Mouse (Mus musculus): ENCODE results near the gene Plpp6. TPM values are rescaled to one million over a fixed set of nuclear protein-coding genes. Genes with fewer than 3 reads are reported as not detected.

Plpp6 gene
- polyA plus RNA-seq, 1 experiment from 2014 or later: 18.1 TPM

GRCm38 (mm10) chr19:28940135-28940874 lies 23.4 kb upstream of the Plpp6 start:
- ATAC-seq (ENCODE audit: low read depth): no peak
- no peaks in the 10 kb centered on the region for H3K9me3 ChIP-seq (ENCODE audit: control insufficient read depth, low read length)
- no peaks in the 10 kb centered on the region for H3K36me3 ChIP-seq (ENCODE audit: control insufficient read depth, insufficient read depth, low read length)
- no peak overlapping the region for H3K4me2 ChIP-seq (ENCODE audit: low read depth, low read length)
- H3K4me1 ChIP-seq (ENCODE audit: control insufficient read depth, insufficient read depth, low read length): no peaks in the 10 kb centered on the region
- 84% methylated on average over 9 of the region's 9 CpGs for WGBS
- H3K27ac ChIP-seq (ENCODE audit: low read depth, low read length): no peak overlapping the region
- no peak overlapping the region for H3K9ac ChIP-seq (replicated peaks; ENCODE audit: low read depth, low read length)
- no peak overlapping the region for H3K4me3 ChIP-seq (ENCODE audit: low read depth, low read length)
- no peaks in the 10 kb centered on the region for H3K27me3 ChIP-seq (ENCODE audit: control insufficient read depth, insufficient read depth, low read length)

DNA sequence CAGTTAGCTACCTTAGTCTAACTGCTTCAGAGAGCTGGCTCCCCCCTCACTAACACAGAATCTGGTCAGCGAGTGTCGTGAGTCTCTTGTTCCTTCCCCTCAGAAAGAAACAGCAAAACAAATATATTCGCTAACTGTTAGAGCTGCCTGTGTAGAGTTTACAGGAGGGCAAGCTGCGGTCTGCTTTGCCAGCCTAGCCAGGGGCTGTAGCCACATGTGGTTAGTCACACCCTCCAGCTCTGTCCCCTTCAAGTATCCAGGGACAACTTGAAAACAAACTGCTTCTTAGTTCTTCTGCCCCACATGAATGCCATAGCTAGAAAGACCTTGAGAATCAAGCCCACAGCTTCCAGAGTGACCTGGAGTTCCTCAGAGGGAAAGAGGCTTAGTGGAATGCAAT lies 22.5 kb upstream of the Plpp6 start:
- H3K27me3 ChIP-seq (ENCODE audit: control insufficient read depth, insufficient read depth, low read length): no peaks in the 10 kb centered on the region
- H3K4me2 ChIP-seq (ENCODE audit: low read depth, low read length): no peak overlapping the region
- no peaks in the 10 kb centered on the region for H3K36me3 ChIP-seq (ENCODE audit: control insufficient read depth, insufficient read depth, low read length)
- H3K27ac ChIP-seq (ENCODE audit: low read depth, low read length): no peak overlapping the region
- H3K4me1 ChIP-seq (ENCODE audit: control insufficient read depth, insufficient read depth, low read length): no peaks in the 10 kb centered on the region
- no peak overlapping the region for H3K9ac ChIP-seq (replicated peaks; ENCODE audit: low read depth, low read length)
- no peak for ATAC-seq (ENCODE audit: low read depth)
- no peak overlapping the region for H3K4me3 ChIP-seq (ENCODE audit: low read depth, low read length)
- WGBS: 79% methylated on average over 4 of the region's 4 CpGs
- no peaks in the 10 kb centered on the region for H3K9me3 ChIP-seq (ENCODE audit: control insufficient read depth, low read length)

GRCm38 (mm10) chr19:28946782-28947181 lies 17.0 kb upstream of the Plpp6 start:
- Histone ChIP-seq H3K27me3 (ENCODE audit: control insufficient read depth, insufficient read depth, low read length) (no peaks in the 10 kb centered on the region), H3K9me3 (ENCODE audit: control insufficient read depth, low read length) (no peaks in the 10 kb centered on the region), H3K9ac (replicated peaks; ENCODE audit: low read depth, low read length) (no peak overlapping the region), H3K4me3 (ENCODE audit: low read depth, low read length) (no peak overlapping the region), H3K4me2 (ENCODE audit: low read depth, low read length) (no peak overlapping the region), H3K4me1 (ENCODE audit: control insufficient read depth, insufficient read depth, low read length) (no peaks in the 10 kb centered on the region), H3K36me3 (ENCODE audit: control insufficient read depth, insufficient read depth, low read length) (no peaks in the 10 kb centered on the region), H3K27ac (ENCODE audit: low read depth, low read length) (no peak overlapping the region)
- ATAC-seq (ENCODE audit: low read depth): no peak
- WGBS: 67% methylated on average over 4 of the region's 4 CpGs

DNA sequence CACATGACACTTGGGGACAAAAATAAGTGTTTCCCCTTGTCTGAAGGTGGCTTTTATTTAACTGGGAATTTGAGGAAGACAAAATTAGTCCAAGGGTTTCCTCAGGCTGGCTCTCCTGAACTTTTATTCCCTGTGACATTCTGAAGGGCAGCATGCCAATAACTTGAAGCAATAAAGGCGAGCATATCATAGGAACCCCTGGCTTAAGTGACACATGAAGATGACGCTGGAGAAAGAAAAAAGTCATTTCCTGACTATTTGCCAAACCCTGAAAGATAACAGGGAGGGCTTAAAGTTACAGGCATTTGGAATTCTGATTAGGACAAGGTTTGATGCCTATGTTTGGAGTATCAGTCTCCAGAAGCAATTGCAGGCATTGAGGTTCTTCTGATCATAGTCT lies 16.4 kb upstream of the Plpp6 start:
- H3K9me3 ChIP-seq (ENCODE audit: control insufficient read depth, low read length): no peaks in the 10 kb centered on the region
- no peak for ATAC-seq (ENCODE audit: low read depth)
- 76% methylated on average over 2 of the region's 2 CpGs for WGBS

DNA sequence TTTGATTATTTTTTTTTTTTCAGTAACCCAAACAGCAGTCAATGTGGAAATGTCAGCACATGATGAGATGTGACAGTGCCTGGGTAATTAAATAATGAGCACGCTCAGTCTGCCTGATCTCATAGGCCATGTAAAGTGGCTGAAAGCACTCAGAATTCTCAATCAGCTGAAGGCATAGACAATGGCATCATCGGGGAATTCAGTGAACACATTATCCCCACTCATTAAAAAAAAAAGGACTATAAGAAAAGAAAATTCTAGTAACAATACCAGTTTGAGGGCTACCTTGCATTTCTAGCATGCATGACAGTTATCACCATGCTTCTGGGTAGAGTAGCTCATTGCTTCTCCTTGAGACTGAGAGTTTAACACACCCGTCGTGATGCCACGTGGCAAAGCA lies 12.5 kb upstream of the Plpp6 start:
- no peak for ATAC-seq (ENCODE audit: low read depth)
- 72% methylated on average over 5 of the region's 5 CpGs for WGBS
- Histone ChIP-seq H3K4me3 (ENCODE audit: low read depth, low read length) (no peak overlapping the region), H3K9ac (replicated peaks; ENCODE audit: low read depth, low read length) (no peak overlapping the region), H3K9me3 (ENCODE audit: control insufficient read depth, low read length) (no peaks in the 10 kb centered on the region), H3K36me3 (ENCODE audit: control insufficient read depth, insufficient read depth, low read length) (no peaks in the 10 kb centered on the region), H3K4me2 (ENCODE audit: low read depth, low read length) (no peak overlapping the region), H3K27me3 (ENCODE audit: control insufficient read depth, insufficient read depth, low read length) (no peaks in the 10 kb centered on the region), H3K27ac (ENCODE audit: low read depth, low read length) (no peak overlapping the region), H3K4me1 (ENCODE audit: control insufficient read depth, insufficient read depth, low read length) (no peaks in the 10 kb centered on the region)

More for the DNA sequence above, 16.4 kb upstream of the Plpp6 start:
- Histone ChIP-seq H3K4me1 (ENCODE audit: control insufficient read depth, insufficient read depth, low read length) (no peaks in the 10 kb centered on the region), H3K4me2 (ENCODE audit: low read depth, low read length) (no peak overlapping the region), H3K9ac (replicated peaks; ENCODE audit: low read depth, low read length) (no peak overlapping the region), H3K27me3 (ENCODE audit: control insufficient read depth, insufficient read depth, low read length) (no peaks in the 10 kb centered on the region), H3K4me3 (ENCODE audit: low read depth, low read length) (no peak overlapping the region), H3K36me3 (ENCODE audit: control insufficient read depth, insufficient read depth, low read length) (no peaks in the 10 kb centered on the region), H3K27ac (ENCODE audit: low read depth, low read length) (no peak overlapping the region)

GRCm38 (mm10) chr19:28963113-28963512 lies 640 bp upstream of the Plpp6 start:
- no peak overlapping the region; the same call in 1 of the 2 replicates for H3K27ac ChIP-seq (ENCODE audit: low read depth, low read length)
- WGBS: 55% methylated on average over 3 of the region's 3 CpGs

DNA sequence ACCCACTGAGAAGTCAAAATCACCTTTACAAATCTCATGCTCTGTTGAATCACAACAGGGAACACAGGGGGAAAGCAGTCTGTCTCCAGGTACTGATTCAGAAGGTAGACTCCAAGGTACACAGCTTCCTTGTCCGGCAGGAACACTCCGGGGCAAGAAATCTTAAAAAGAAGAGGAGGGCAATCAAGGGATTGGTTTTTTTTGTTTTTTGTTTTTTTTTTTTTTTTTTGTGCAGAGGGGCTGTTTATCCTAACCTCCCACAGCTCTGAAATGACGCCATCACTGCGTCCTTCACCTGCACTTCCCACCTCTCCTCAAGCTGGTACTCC lies 276 bp upstream of the Plpp6 start:
- WGBS: 3% methylated on average over 4 of the region's 4 CpGs
- ATAC-seq (ENCODE audit: low read depth): peak; percentile 20; the same call in 1 of the 2 replicates
- H3K36me3 ChIP-seq (ENCODE audit: control insufficient read depth, insufficient read depth, low read length): no peaks in the 10 kb centered on the region

More at GRCm38 (mm10) chr19:28963113-28963512, 640 bp upstream of the Plpp6 start:
- no peak for ATAC-seq (ENCODE audit: low read depth)
- Histone ChIP-seq H3K4me1 (ENCODE audit: control insufficient read depth, insufficient read depth, low read length) (0 out of 2 replicates have a peak, but pooled peaks cover 5% of the 10 kb centered on the region), H3K27me3 (ENCODE audit: control insufficient read depth, insufficient read depth, low read length) (no peaks in the 10 kb centered on the region), H3K9me3 (ENCODE audit: control insufficient read depth, low read length) (no peaks in the 10 kb centered on the region), H3K9ac (replicated peaks; ENCODE audit: low read depth, low read length) (0 out of 2 replicates have a peak overlapping the region, but pooled peaks have one; percentile 87), H3K36me3 (ENCODE audit: control insufficient read depth, insufficient read depth, low read length) (no peaks in the 10 kb centered on the region), H3K4me3 (ENCODE audit: low read depth, low read length) (peak overlapping the region; percentile 76; the same call in 1 of the 2 replicates), H3K4me2 (ENCODE audit: low read depth, low read length) (peak overlapping the region; percentile 90)

GRCm38 (mm10) chr19:28964552-28964903 lies 775 bp downstream of the Plpp6 start:
- no peaks in the 10 kb centered on the region for H3K27me3 ChIP-seq (ENCODE audit: control insufficient read depth, insufficient read depth, low read length)
- WGBS: 4% methylated on average over 16 of the region's 16 CpGs
- peak; percentile 38 for ATAC-seq (ENCODE audit: low read depth)
- peak overlapping the region; percentile 84; the same call in 1 of the 2 replicates for H3K27ac ChIP-seq (ENCODE audit: low read depth, low read length)
- H3K4me3 ChIP-seq (ENCODE audit: low read depth, low read length): peak overlapping the region; percentile 76
- 0 out of 2 replicates have a peak, but pooled peaks cover 5% of the 10 kb centered on the region for H3K4me1 ChIP-seq (ENCODE audit: control insufficient read depth, insufficient read depth, low read length)
- H3K36me3 ChIP-seq (ENCODE audit: control insufficient read depth, insufficient read depth, low read length): no peaks in the 10 kb centered on the region
- peak overlapping the region; percentile 87 for H3K9ac ChIP-seq (replicated peaks; ENCODE audit: low read depth, low read length)
- no peaks in the 10 kb centered on the region for H3K9me3 ChIP-seq (ENCODE audit: control insufficient read depth, low read length)
- peak overlapping the region; percentile 90 for H3K4me2 ChIP-seq (ENCODE audit: low read depth, low read length)

More for the DNA sequence above, 276 bp upstream of the Plpp6 start:
- no peaks in the 10 kb centered on the region for H3K9me3 ChIP-seq (ENCODE audit: control insufficient read depth, low read length)
- peak overlapping the region; percentile 90 for H3K4me2 ChIP-seq (ENCODE audit: low read depth, low read length)
- no peaks in the 10 kb centered on the region for H3K27me3 ChIP-seq (ENCODE audit: control insufficient read depth, insufficient read depth, low read length)
- H3K4me1 ChIP-seq (ENCODE audit: control insufficient read depth, insufficient read depth, low read length): 0 out of 2 replicates have a peak, but pooled peaks cover 5% of the 10 kb centered on the region
- H3K27ac ChIP-seq (ENCODE audit: low read depth, low read length): no peak overlapping the region; the same call in 1 of the 2 replicates
- peak overlapping the region; percentile 76 for H3K4me3 ChIP-seq (ENCODE audit: low read depth, low read length)
- peak overlapping the region; percentile 87 for H3K9ac ChIP-seq (replicated peaks; ENCODE audit: low read depth, low read length)

DNA sequence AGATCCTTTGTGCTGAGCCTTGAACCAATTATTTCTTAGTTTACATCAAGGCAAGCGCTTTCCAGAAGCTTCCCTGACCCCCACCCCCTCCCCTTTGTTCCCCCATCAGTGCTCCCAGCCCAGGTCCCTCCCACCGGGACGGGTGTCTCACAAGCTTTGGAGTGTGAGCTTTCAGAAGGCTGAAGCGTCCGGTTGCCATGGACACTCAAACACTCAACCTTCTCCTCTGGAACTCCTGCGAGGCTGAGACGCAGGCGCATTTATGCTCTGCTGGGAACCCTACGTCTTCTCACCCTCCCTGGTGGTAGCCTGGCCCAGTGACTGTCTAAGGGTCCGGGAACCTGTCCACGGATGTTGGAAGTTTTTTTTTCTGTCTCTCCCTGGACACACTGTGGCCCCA lies 3.9 kb downstream of the Plpp6 start, which contains the start of gene 4430402I18Rik:
Gene 4430402I18Rik (minus strand): TSS at position 149 of the 400 bp plus-strand sequence.
- H3K27ac ChIP-seq (ENCODE audit: low read depth, low read length): no peak within 1 kb of the TSS
- WGBS: 5% methylated on average over 11 of the region's 11 CpGs
- no peak for ATAC-seq (ENCODE audit: low read depth)
- no peaks in the 10 kb centered on the region for H3K27me3 ChIP-seq (ENCODE audit: control insufficient read depth, insufficient read depth, low read length)
- H3K9ac ChIP-seq (replicated peaks; ENCODE audit: low read depth, low read length): no peak within 1 kb of the TSS
- no peaks in the 10 kb centered on the region for H3K9me3 ChIP-seq (ENCODE audit: control insufficient read depth, low read length)
- H3K36me3 ChIP-seq (ENCODE audit: control insufficient read depth, insufficient read depth, low read length): no peaks in the 10 kb centered on the region
- H3K4me3 ChIP-seq (ENCODE audit: low read depth, low read length): no peak within 1 kb of the TSS
- 0 out of 2 replicates have a peak, but pooled peaks cover 5% of the 10 kb centered on the region for H3K4me1 ChIP-seq (ENCODE audit: control insufficient read depth, insufficient read depth, low read length)
- H3K4me2 ChIP-seq (ENCODE audit: low read depth, low read length): no peak within 1 kb of the TSS

All from neural tube, embryonic 14.5 days (tissue).